Mouse (Mus musculus): Measurements from ENCODE around the gene App.

DNA sequence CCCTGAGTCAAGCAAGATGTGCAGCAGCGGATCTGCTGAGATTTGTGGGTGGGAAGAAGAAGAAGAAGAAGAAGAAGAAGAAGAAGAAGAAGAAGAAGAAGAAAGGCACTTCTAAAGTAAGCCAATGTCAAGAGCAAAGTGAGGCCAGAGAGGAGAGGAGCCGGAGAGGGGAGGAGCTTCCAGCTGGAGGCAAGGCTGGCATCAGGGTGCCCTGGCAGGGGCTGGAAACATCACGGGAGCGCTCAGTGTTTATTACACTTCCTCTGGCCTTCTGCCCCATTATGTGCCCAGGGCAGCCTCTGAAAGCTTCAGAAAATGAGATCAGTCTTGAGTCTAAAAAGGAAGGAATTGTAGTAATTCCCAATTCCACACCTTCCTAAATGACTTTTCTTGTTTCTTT lies 145.2 kb downstream of the App start:
- TF ChIP-seq POLR2A (IDR thresholded peaks at IDR 0.05; ENCODE audit: insufficient read length, low read depth) = no peak
- no peak for TF ChIP-seq TCF12 (IDR thresholded peaks at IDR 0.05; ENCODE audit: insufficient read depth, poor library complexity, severe bottlenecking)
- no peak for TF ChIP-seq USF1 (IDR thresholded peaks at IDR 0.05; ENCODE audit: low read depth)
- no peak for TF ChIP-seq POLR2AphosphoS2 (IDR thresholded peaks at IDR 0.05; ENCODE audit: insufficient read length, low read depth)
- TF ChIP-seq CEBPB (IDR thresholded peaks at IDR 0.05; ENCODE audit: insufficient read depth, poor library complexity, severe bottlenecking) = no peak

Measured in myocyte (in vitro differentiated cells).